Mouse (Mus musculus) macrophage (primary cell): ENCODE results near the gene Olfr486. TPM values are rescaled to one million over a fixed set of nuclear protein-coding genes. Genes with fewer than 3 reads are reported as not detected.
"Not testable (repeated sequence)": the region's sequence is repeated elsewhere in the genome, so short reads cannot be mapped to it uniquely, and the experiment has no call there.

ENCODE experiments used
- H3K27ac ChIP-seq: fragments of 350-480 bp; formaldehyde crosslinking; 2 replicates; pipeline ENCODE4 v1.9.0; 2021
- H3K36me3 ChIP-seq: fragments of 350-480 bp; formaldehyde crosslinking; 2 replicates; pipeline ENCODE4 v1.9.0; 2021; ENCODE audit errors: inconsistent target
- H3K4me3 ChIP-seq: fragments of 350-480 bp; formaldehyde crosslinking; 2 replicates; pipeline ENCODE4 v1.9.0; 2021; ENCODE audit errors: inconsistent target
- H3K79me2 ChIP-seq: fragments of 350-480 bp; formaldehyde crosslinking; 2 replicates; pipeline ENCODE4 v1.9.0; 2021; ENCODE audit errors: inconsistent target
- WGBS: methylation state at CpG from one replicate; pipeline ENCODE4 v1.1.7; 2026; ENCODE audit warnings: inconsistent platforms; ENCODE audit not compliant: missing documents; 5-methylcytosine and 5-hydroxymethylcytosine counted together
- polyA plus RNA-seq: library from polyadenylated mRNA; stranded (reverse); fragments of 250-400 nt; gene quantifications from 3 replicates; pipeline ENCODE4 v1.2.4, GENCODE M21; 2018; ENCODE audit warnings: inconsistent platforms
- total RNA-seq, 78 experiments: library from RNA; depleted of rRNA; stranded (reverse); fragments of 250-400 nt; gene quantifications; 1 replicate in 9 of 78; 2 replicates in 24 of 78; 3 replicates in 43 of 78; 4 replicates in 2 of 78; pipeline ENCODE4 v1.2.4; 2018; ENCODE audit warnings: inconsistent platforms in 56 of 78

Olfr486 gene
- not detected for total RNA-seq (2018; cell fraction: chromatin; rRNA removed)
- total RNA-seq (2018; cell fraction: cytosol; rRNA removed): not detected
- not detected for total RNA-seq (2018; cell fraction: nucleus; rRNA removed)
- not detected in 3 replicates for polyA plus RNA-seq

DNA sequence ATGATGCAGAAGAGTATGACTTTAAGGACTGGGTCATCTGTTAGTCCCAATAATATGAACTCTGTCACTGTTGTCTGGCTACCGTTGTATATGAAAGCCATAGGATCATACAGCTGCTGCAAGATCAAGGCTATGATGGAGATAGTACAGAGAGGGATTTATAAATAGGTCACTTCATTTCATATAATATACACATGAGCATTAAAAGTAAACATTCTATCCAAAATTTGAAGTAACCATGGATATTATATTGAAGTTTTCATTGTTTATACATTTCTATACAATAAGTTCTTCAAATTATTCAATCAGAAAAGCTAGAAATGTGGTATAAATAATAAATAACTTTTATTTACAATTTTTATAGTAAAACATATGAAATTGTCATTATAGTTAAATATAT, at the start of gene Olfr486:
TSS of gene Olfr486 (minus strand) at position 101 of the 400 bp plus-strand sequence.
- not testable (repeated sequence) for H3K27ac ChIP-seq, H3K36me3 ChIP-seq, H3K79me2 ChIP-seq, H3K4me3 ChIP-seq
- WGBS: 100% methylated on average over 1 of the region's 1 CpGs

DNA sequence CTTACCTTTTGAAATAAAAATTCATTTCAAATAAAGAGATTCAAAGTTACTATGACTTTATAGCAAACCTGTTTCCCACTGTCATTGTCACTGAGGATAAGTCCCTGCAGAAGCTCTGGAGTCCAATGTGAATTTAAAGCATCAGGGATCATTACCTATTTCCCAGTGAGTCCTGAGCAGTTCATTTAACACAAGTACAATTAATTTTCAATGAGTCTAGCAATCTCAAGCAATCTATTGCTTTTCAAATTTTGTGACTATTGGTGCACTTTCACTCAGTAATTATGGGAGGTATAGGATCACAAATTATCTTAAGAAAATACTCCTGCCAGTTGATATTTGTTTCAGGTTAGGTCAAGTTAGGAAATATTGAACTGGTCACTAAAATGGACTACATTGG, 42.0 kb upstream of the Olfr486 start, which contains the start of gene Olfr487:
TSS of gene Olfr487 (minus strand) at position 101 of the 400 bp plus-strand sequence.
- H3K79me2 ChIP-seq, H3K27ac ChIP-seq, H3K36me3 ChIP-seq, H3K4me3 ChIP-seq: not testable (repeated sequence)

DNA sequence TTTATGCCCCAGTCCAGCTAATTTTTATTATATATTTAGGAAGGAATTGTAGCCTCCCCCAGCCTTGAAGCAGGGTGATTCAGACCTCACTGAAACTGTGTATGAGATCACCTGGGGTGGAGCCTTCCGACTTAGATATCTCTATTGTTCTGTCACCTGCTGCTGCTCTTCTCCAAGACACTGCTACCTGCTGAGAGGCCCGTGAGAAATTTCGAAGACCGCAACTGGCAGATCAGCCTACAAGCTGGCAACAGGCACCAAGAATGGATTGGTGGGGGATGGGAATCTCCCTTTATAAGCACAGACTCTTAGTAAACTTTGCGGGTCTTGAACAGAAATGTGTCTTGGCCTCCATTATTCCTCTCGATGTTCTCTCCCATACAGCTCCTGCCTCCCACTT, 24.4 kb upstream of the Olfr486 start:
- Histone ChIP-seq H3K36me3 (no peaks in the 10 kb centered on the region), H3K4me3 (no peak overlapping the region), H3K27ac (no peak overlapping the region), H3K79me2 (no peaks in the 10 kb centered on the region)
- WGBS: 66% methylated on average over 6 of the region's 6 CpGs

DNA sequence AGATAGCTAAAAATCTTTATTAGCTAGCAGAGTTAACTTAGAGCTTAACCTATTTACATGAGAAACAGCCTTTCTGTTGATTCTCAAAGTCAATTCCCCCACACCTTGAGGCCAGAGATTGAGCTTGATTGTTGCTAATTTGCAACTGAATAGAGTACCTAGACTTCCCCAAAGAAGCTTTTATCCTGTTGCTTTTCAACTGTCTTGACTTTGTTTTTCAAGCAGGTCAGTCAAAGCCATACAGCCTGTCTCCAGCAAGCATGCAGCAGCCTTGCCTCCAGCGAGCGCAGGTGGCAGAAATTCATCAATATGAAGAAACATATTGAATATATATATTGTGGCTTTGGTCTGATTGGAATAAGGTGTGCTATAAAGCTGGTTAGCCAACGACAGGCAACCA, 23.8 kb upstream of the Olfr486 start:
- not testable (repeated sequence) for H3K36me3 ChIP-seq, H3K79me2 ChIP-seq, H3K27ac ChIP-seq, H3K4me3 ChIP-seq
- WGBS: 46% methylated on average over 3 of the region's 3 CpGs

DNA sequence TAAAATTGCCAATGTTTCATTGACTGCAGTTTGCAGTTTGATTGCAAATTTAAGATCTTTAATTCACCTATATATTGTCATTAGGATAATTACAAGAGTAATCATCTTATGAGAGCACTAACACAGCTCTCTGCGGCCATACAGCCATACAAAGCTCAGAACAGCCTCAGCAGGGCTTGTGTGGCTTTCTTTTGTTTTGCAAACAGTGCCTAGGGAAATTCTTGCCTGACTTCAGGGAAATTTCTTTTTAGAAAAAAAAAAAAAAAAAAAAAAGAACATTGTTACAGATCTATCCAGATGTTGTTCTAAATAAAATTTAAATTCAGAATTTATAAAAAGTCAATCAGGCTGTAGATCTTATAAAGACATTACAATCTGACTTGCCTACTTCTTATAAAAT, 20.2 kb upstream of the Olfr486 start:
- H3K27ac ChIP-seq, H3K4me3 ChIP-seq, H3K36me3 ChIP-seq, H3K79me2 ChIP-seq: not testable (repeated sequence)
- WGBS: 67% methylated on average over 1 of the region's 1 CpGs

DNA sequence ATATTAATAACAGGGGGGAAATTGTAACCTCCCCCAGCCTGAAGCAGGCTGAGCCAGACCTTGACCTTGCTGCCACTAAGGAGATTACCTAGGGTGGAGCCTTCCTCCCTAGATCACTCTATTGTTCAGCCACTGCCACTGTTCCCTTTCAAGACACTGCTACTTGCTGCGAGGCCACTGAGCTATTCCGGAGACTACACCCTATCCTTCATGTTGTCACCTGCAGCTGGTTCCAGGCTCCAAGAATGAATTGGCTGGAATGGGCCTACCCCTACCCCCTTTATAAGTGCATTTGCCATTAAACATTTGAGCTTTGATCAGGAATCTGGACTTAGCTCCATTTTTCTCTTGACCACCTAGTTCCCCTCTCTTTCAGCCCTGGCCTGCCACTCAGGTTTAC, 18.7 kb upstream of the Olfr486 start:
- 65% methylated on average over 2 of the region's 2 CpGs for WGBS
- H3K4me3 ChIP-seq, H3K79me2 ChIP-seq, H3K27ac ChIP-seq, H3K36me3 ChIP-seq: not testable (repeated sequence)

DNA sequence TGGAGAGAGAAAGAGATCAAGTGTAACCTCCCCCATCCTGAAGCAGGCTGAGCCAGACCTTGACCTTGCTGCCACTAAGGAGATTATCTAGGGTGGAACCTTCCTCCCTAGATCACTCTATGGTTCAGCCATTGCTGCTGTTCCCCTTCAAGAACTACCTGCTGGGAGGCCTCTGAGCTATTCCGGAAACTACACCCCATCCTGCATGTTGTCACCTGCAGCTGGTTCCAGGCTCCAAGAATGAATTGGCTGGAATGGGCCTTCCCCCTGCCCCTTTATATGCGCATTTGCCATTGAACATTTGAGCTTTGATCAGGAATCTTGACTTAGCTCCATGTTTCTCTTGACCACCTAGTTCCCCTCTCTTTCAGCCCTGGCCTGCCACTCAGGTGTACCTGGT, 12.7 kb upstream of the Olfr486 start:
- H3K4me3 ChIP-seq, H3K79me2 ChIP-seq, H3K27ac ChIP-seq, H3K36me3 ChIP-seq: not testable (repeated sequence)
- WGBS: 96% methylated on average over 2 of the region's 2 CpGs

DNA sequence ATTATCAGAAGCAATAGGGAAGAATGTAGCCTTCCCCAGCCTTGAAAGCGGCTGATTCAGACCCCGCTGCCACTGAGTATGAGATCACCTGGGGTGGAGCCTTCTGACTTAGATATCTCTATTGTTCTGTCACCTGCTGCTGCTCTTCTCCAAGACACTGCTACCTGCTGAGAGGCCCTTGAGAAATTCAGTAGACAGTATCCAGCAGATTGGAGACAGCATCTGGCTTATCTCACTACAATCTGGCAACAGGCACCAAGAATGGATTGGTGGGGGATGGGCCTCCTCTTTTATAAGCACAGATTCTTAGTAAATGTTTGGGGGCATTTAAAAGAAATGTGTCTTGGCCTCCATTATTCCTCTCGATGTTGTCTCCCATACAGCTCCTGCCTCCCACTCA, 11.9 kb upstream of the Olfr486 start:
- H3K27ac ChIP-seq, H3K79me2 ChIP-seq, H3K36me3 ChIP-seq, H3K4me3 ChIP-seq: not testable (repeated sequence)
- WGBS: 90% methylated on average over 3 of the region's 3 CpGs

DNA sequence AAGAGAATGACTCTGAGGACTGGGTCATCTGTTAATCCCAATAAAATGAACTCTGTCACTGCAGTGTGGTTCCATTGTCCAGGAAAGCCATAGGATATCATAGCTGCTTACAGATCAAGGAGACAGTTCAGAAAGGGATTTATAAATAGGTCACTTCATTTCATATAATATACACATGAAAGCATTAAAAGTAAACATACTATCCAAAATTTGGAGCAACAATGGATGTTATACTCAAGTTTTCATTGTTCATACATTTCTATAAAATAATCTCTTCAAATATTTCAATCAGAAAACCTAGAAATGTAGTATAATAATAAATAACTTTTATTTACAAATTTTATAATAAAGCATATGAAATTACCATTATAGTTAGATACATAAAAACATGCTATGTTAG, 12.8 kb downstream of the Olfr486 start, which contains the start of gene Olfr485:
TSS of gene Olfr485 (minus strand) at position 101 of the 400 bp plus-strand sequence.
- Histone ChIP-seq H3K4me3 (no peak within 1 kb of the TSS), H3K27ac (no peak within 1 kb of the TSS), H3K36me3 (no peaks in the 10 kb centered on the region), H3K79me2 (no peaks in the 10 kb centered on the region)

DNA sequence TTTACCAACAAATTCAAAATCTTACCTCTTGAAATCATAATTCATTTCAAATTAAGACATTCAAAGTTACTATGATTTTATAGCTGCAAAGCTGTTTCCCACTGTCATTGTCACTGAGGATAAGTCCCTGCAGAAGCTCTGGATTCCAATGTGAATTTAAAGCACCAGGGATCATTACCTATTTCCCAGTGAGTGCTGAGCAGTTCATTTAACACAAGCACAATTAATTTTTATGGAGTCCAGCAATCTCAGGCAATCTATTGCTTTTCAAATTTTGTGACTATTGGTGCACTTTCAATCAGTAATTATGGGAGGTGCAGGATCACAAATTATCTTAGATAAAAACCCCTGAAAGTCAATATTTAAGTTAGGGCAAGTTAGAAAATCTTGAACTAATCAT, 45.2 kb downstream of the Olfr486 start, which contains the start of gene Olfr484:
TSS of gene Olfr484 (minus strand) at position 101 of the 400 bp plus-strand sequence.
- Histone ChIP-seq H3K27ac (no peak within 1 kb of the TSS), H3K79me2 (no peaks in the 10 kb centered on the region), H3K4me3 (no peak within 1 kb of the TSS), H3K36me3 (no peaks in the 10 kb centered on the region)

Other genes starting within 250 kb of the Olfr486 start
- gene Olfr473, start 242.3 kb downstream of the Olfr486 start, polyA plus RNA-seq: not detected in 3 replicates
- not detected in 3 replicates for gene Olfr474, start 218.1 kb downstream of the Olfr486 start, polyA plus RNA-seq
- gene Olfr476, start 207.9 kb downstream of the Olfr486 start, polyA plus RNA-seq: not detected in 3 replicates
- not detected in 3 replicates for gene Olfr477, start 186.0 kb downstream of the Olfr486 start, polyA plus RNA-seq
- not detected in 3 replicates for gene Olfr478, start 138.8 kb downstream of the Olfr486 start, polyA plus RNA-seq
- gene Olfr479, start 122.0 kb downstream of the Olfr486 start, polyA plus RNA-seq: not detected in 3 replicates
- gene Olfr480, start 105.4 kb downstream of the Olfr486 start, polyA plus RNA-seq: not detected in 3 replicates
- gene Olfr481, start 92.9 kb downstream of the Olfr486 start, polyA plus RNA-seq: not detected in 3 replicates
- 0.11 TPM in 1 of 3 replicates, not detected in the others for gene Olfr482, start 75.2 kb downstream of the Olfr486 start, polyA plus RNA-seq
- not detected in 3 replicates for gene Olfr483, start 71.9 kb downstream of the Olfr486 start, polyA plus RNA-seq
- gene Olfr484, start 45.3 kb downstream of the Olfr486 start, polyA plus RNA-seq: not detected in 3 replicates
- gene Olfr485, start 12.9 kb downstream of the Olfr486 start, polyA plus RNA-seq: not detected in 3 replicates
- not detected in 3 replicates for gene Olfr487, start 41.9 kb upstream of the Olfr486 start, polyA plus RNA-seq
- gene Olfr488, start 85.6 kb upstream of the Olfr486 start, polyA plus RNA-seq: not detected in 3 replicates
- not detected in 3 replicates for gene Olfr490, start 116.2 kb upstream of the Olfr486 start, polyA plus RNA-seq
- gene Olfr491, start 140.7 kb upstream of the Olfr486 start, polyA plus RNA-seq: not detected in 3 replicates
- gene Olfr492, start 150.9 kb upstream of the Olfr486 start, polyA plus RNA-seq: not detected in 3 replicates
- not detected in 3 replicates for gene Olfr493, start 174.2 kb upstream of the Olfr486 start, polyA plus RNA-seq
- gene Olfr494, start 192.6 kb upstream of the Olfr486 start, polyA plus RNA-seq: not detected in 3 replicates
- gene Olfr495, start 220.4 kb upstream of the Olfr486 start, polyA plus RNA-seq: not detected in 3 replicates
- not detected in 3 replicates for gene Olfr497, start 247.7 kb upstream of the Olfr486 start, polyA plus RNA-seq